Mouse (Mus musculus): ENCODE results near the gene Ssmem1. TPM values are rescaled to one million over a fixed set of nuclear protein-coding genes. Genes with fewer than 3 reads are reported as not detected.

The Ssmem1 gene
- total RNA-seq, 2 experiments from 2014 or later: 0.22 to 0.31 TPM

DNA sequence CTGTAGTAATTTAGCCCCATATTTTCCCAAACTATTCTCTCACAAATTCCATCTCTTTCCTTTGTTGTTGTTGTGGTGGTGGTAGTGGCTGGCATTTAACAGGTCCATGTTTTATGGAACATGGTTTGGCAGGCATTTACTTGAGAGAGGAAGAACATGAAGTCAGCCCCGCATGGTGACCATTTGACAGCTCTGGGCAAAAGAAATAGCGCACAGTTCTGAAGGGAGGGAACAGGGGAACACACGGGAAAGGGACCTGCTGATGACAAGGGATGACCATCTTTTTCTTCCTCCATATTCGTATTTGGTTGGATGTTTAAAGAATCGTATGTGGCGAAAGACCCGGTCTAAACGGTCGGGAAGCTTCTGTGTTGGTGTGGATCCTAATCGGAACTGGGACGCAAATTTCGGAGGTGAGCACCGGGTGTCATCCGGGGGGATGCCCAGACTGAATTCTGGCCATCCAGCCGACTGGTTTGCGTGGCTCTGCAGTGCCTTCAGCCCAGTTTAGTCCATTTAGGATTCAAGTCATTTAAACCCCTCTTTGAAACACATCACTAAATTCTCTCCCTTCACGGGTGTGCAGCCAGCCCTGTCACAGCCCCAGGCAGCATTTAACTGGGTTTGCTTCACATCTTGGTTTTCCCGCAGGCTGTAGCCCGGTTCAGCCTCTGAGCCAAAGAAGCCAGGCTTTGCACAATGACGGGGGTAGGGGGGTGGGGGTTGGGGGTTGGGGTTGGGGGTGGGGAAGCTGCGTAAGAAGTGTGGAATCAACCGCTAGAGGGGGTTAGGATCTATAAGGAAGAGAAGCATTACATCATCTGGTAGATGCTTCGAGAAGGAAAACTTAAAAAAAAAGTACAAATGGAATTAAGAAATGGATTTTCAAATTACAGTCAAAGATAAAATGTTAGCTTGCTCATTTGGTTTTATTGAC lies 42.3 kb downstream of the Ssmem1 start:
- no peak for DNase-seq
- intact Hi-C loops (cut with DNase I): loop anchor here (5.0 kb wide), 1 partner anchor 100 kb away; no protein-coding TSS in a partner anchor

- DNase-seq: no peak
- intact Hi-C loops (cut with DNase I): loop anchor here (5.0 kb wide), 1 partner anchor 100 kb away; no protein-coding TSS in a partner anchor
These were observed 43.0 kb downstream of the Ssmem1 start for GRCm38 (mm10) chr6:30552628-30553027.

- intact Hi-C loops (cut with DNase I): loop anchor here (5.0 kb wide), 1 partner anchor 99 kb away; no protein-coding TSS in a partner anchor
- DNase-seq: no peak
These were observed 43.8 kb downstream of the Ssmem1 start for GRCm38 (mm10) chr6:30553381-30554010.

GRCm38 (mm10) chr6:30554092-30554491 lies 44.4 kb downstream of the Ssmem1 start:
- DNase-seq: no peak
- intact Hi-C loops (cut with DNase I): loop anchor here (5.0 kb wide), 1 partner anchor 98 kb away; no protein-coding TSS in a partner anchor

GRCm38 (mm10) chr6:30554621-30555170 lies 45.0 kb downstream of the Ssmem1 start:
- intact Hi-C loops (cut with DNase I): loop anchor here (5.0 kb wide), 1 partner anchor 98 kb away; no protein-coding TSS in a partner anchor
- no peak for DNase-seq

- DNase-seq: peak; percentile 42 to 53
- intact Hi-C loops (cut with DNase I): no loop called here
These were observed 46.4 kb downstream of the Ssmem1 start for GRCm38 (mm10) chr6:30556080-30556479.

DNA sequence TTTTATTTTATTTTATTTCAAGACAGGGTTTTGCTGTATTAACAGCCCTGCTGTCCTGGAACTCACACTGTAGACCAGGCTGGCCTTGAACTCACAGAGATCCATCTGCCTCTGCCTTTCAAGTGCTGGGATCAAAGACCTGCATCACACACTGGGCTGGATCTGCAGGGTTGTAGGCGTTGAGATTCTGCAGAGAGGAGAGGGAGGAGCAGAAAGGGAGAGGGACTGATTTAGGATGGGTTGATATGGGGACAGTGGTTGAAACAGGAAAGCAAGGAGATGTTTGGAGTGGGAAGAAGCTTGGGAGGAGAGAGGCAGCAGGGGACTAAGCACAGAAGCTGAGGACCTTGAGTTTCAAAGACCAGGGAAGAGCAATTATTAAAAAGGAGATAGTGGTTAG lies 50.1 kb downstream of the Ssmem1 start:
- DNase-seq: no peak
- intact Hi-C loops (cut with DNase I): no loop called here

DNA sequence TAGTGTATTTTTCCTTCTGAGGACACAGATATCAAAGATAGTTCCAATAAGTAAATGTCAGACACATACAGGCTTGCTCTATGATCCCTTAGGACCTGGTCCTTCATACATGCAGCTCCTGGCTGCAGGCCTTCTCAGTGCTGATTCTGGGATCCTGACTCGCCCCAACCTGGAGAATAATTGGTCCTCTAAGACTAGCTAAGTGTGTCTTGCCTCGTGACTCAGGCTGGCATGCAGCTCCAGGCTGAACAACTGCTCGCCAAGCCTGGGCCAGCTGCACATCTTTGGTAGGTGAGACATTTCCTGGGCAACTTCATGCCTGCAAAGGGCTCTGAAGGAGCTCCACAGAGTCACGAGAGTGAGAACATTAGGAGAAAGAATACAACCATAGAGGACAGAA lies 52.5 kb downstream of the Ssmem1 start:
- intact Hi-C loops (cut with DNase I): loop anchor here (2.0 kb wide), 1 partner anchor 23 kb away; no protein-coding TSS in a partner anchor
- DNase-seq: no peak

DNA sequence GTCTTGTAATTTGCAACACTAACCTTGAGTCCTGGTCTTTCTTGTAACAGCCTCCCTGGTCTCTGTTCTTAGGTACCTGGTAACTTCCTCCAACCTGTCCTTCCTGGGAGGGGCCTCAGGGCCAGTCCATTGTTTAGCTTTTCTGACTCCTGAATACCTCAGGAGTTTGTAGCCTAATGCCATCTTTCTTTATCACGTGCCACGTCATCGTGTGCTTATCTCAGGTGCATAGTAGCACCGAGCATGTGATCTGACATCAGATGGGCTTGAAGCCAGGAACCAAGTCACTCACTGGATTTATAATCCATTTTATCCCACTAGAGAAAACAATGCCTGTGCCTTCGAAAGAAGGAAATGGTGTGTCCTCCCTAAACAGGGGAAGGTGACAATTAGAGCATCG lies 53.9 kb downstream of the Ssmem1 start:
- intact Hi-C loops (cut with DNase I): loop anchor here (2.0 kb wide), 1 partner anchor 21 kb away; no protein-coding TSS in a partner anchor
- no peak for DNase-seq

- intact Hi-C loops (cut with DNase I): no loop called here
- no peak for DNase-seq
These were observed 54.4 kb downstream of the Ssmem1 start for GRCm38 (mm10) chr6:30564051-30564450.

DNA sequence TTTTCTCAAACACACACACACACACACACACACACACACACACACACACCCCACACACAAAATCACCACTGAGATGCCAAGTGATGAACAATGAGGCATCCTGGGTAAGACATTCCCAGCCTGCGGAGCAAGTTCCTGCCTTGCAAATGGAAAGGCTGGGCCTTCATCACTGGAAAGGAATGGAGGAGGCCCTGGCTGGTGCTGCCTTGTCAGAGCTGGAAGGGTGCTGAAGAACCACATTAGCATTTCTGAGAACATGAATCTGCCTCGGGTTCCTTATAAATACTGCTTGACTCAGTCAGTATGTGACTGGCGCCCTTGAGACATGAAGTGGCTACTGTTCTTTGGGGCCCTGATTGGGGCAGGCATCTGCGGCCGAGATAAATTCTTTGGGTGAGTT lies 58.4 kb downstream of the Ssmem1 start, which contains the start of gene Cpa4:
Cpa4 (plus strand) TSS at position 301 of the 400 bp plus-strand sequence.
- intact Hi-C loops (cut with DNase I): no loop called here
- DNase-seq: no peak

- intact Hi-C loops (cut with DNase I): no loop called here
- no peak for DNase-seq
These were observed 59.7 kb downstream of the Ssmem1 start for GRCm38 (mm10) chr6:30569331-30569730.

Other genes starting within 250 kb of the Ssmem1 start
- 10 to 100 TPM; 70.9 to 74.9 TPM for gene Ube2h, start 205.3 kb upstream of the Ssmem1 start, total RNA-seq (2021)
- 10 to 100 TPM; 14.7 to 14.8 TPM for gene Zc3hc1, start 118.8 kb upstream of the Ssmem1 start, total RNA-seq (2021)
- gene Klhdc10, start 108.0 kb upstream of the Ssmem1 start, total RNA-seq (2021): 10 to 100 TPM; 50.6 to 55.2 TPM
- 1 to 10 TPM; 8.3 to 8.4 TPM for gene Tmem209, start 66 bp upstream of the Ssmem1 start, total RNA-seq (2021)
- not detected for gene Cpa2, start 31.7 kb downstream of the Ssmem1 start, total RNA-seq (2021)
- not detected for gene Cpa4, start 58.5 kb downstream of the Ssmem1 start, total RNA-seq (2021)
- gene Cpa5, start 101.2 kb downstream of the Ssmem1 start, total RNA-seq (2021): not detected
- under 1 TPM in 1 of 2 experiments, not detected in 1; 0.27 TPM for gene Cpa1, start 129.4 kb downstream of the Ssmem1 start, total RNA-seq (2021)
- 1 to 10 TPM; 2.5 to 2.7 TPM for gene Cep41, start 183.9 kb downstream of the Ssmem1 start, total RNA-seq (2021)
- 10 to 100 TPM; 12.0 to 15.5 TPM for gene Mest, start 213.7 kb downstream of the Ssmem1 start, total RNA-seq (2021)

Data from heart, postnatal 36 days (tissue).